Mouse (Mus musculus): ENCODE data around the gene Gm20696.

- TF ChIP-seq CTCF (IDR thresholded peaks at IDR 0.05; ENCODE audit: low read depth, low read length) (no peak), POLR2A (IDR thresholded peaks at IDR 0.05; ENCODE audit: insufficient read depth, low read length) (no peak), EP300 (IDR thresholded peaks at IDR 0.05; ENCODE audit: insufficient read depth, low read depth, low read length) (no peak)
These were observed 433.2 kb downstream of the Gm20696 start for GRCm38 (mm10) chr6:99233411-99233810.

All from ES-Bruce4 (cell line).